Mouse (Mus musculus) forebrain, embryonic 13.5 days (tissue): ENCODE data around the gene Ninj2. TPM values are rescaled to one million over a fixed set of nuclear protein-coding genes. Genes with fewer than 3 reads are reported as not detected.
A peak's percentile ranks its signal among the peaks of the same experiment; 100 is the strongest.

ENCODE experiments used
- ATAC-seq: fragments of 200-750 bp; cut with Nextera tagmentation; 2 replicates; pipeline ENCODE4 v1.8.0; 2017
- H3K27ac ChIP-seq: fragments of 300-500 bp; sonication (generic); 2 replicates; pipeline ENCODE4 v1.5.1; 2015; ENCODE audit warnings: inconsistent platforms, mild to moderate bottlenecking, moderate library complexity
- H3K27me3 ChIP-seq: fragments of 300-500 bp; sonication (generic); 2 replicates; pipeline ENCODE4 v1.6.1; 2015; ENCODE audit warnings: mild to moderate bottlenecking, inconsistent platforms
- H3K36me3 ChIP-seq: fragments of 300-500 bp; sonication (generic); 2 replicates; pipeline ENCODE4 v1.6.1; 2015; ENCODE audit warnings: mild to moderate bottlenecking, inconsistent platforms; ENCODE audit not compliant: poor library complexity, severe bottlenecking
- H3K4me1 ChIP-seq: fragments of 300-500 bp; sonication (generic); 2 replicates; pipeline ENCODE4 v1.6.1; 2015; ENCODE audit warnings: inconsistent platforms
- H3K4me2 ChIP-seq: fragments of 300-500 bp; sonication (generic); 2 replicates; pipeline ENCODE4 v1.6.1; 2015; ENCODE audit warnings: inconsistent platforms, mild to moderate bottlenecking, moderate library complexity
- H3K4me3 ChIP-seq: fragments of 300-500 bp; sonication (generic); 2 replicates; pipeline ENCODE4 v1.5.1; 2015; ENCODE audit warnings: mild to moderate bottlenecking, inconsistent platforms
- H3K9ac ChIP-seq: fragments of 300-500 bp; sonication (generic); 2 replicates; pipeline ENCODE4 v1.6.1; 2015; ENCODE audit warnings: mild to moderate bottlenecking, inconsistent platforms
- H3K9me3 ChIP-seq: fragments of 300-500 bp; sonication (generic); replicated peaks from 2 replicates; pipeline ENCODE4 v1.6.1; 2016; ENCODE audit warnings: inconsistent platforms
- WGBS: fragments of 180-500 bp; shearing (Covaris S2); methylation state at CpG from one replicate; pipeline ENCODE4 v1.1.7; 2015; 5-methylcytosine and 5-hydroxymethylcytosine counted together
- polyA plus RNA-seq: library from polyadenylated mRNA; unstranded; fragments of >200 nt; fragmentation: Nextera tagmentation; extraction: Ambion mirVana; gene quantifications from 2 replicates; pipeline ENCODE4 v1.2.1, GENCODE M21; 2015

Gene Ninj2
- polyA plus RNA-seq, 1 experiment from 2014 or later = not detected

GRCm38 (mm10) chr6:120196837-120197236, 103.7 kb downstream of the Ninj2 start:
- Histone ChIP-seq H3K4me3 (no peak overlapping the region), H3K4me2 (no peak overlapping the region), H3K9me3 (no peaks in the 10 kb centered on the region), H3K27ac (no peak overlapping the region), H3K4me1 (peaks cover 20% of the 10 kb centered on the region), H3K36me3 (no peaks in the 10 kb centered on the region), H3K9ac (no peak overlapping the region), H3K27me3 (0 out of 2 replicates have a peak, but pooled peaks cover 3% of the 10 kb centered on the region)
- ATAC-seq = no peak
- 33% methylated on average over 2 of the region's 2 CpGs for WGBS

- Histone ChIP-seq H3K4me1 (peaks cover 25% of the 10 kb centered on the region), H3K36me3 (no peaks in the 10 kb centered on the region), H3K27me3 (0 out of 2 replicates have a peak, but pooled peaks cover 3% of the 10 kb centered on the region), H3K27ac (no peak overlapping the region), H3K4me3 (no peak overlapping the region), H3K9me3 (no peaks in the 10 kb centered on the region), H3K4me2 (no peak overlapping the region), H3K9ac (no peak overlapping the region)
- 28% methylated on average over 9 of the region's 9 CpGs for WGBS
- ATAC-seq = peak; percentile 62; the same call in 1 of the 2 replicates
Observed at GRCm38 (mm10) chr6:120197964-120198363, 104.8 kb downstream of the Ninj2 start.

- 0 out of 2 replicates have a peak, but pooled peaks cover 2% of the 10 kb centered on the region for H3K27me3 ChIP-seq
- no peak overlapping the region for H3K4me3 ChIP-seq
- H3K9ac ChIP-seq = no peak overlapping the region
- WGBS = 16% methylated on average over 9 of the region's 10 CpGs
- no peak overlapping the region for H3K4me2 ChIP-seq
- peak overlapping the region; percentile 7; the same call in 1 of the 2 replicates for H3K27ac ChIP-seq
- ATAC-seq = peak; percentile 52; the same call in 1 of the 2 replicates
- no peaks in the 10 kb centered on the region for H3K9me3 ChIP-seq
- H3K4me1 ChIP-seq = peaks cover 26% of the 10 kb centered on the region
- H3K36me3 ChIP-seq = no peaks in the 10 kb centered on the region
Observed at GRCm38 (mm10) chr6:120199638-120200394, 106.7 kb downstream of the Ninj2 start.

GRCm38 (mm10) chr6:120201956-120202355, 108.8 kb downstream of the Ninj2 start:
- no peak for ATAC-seq
- 57% methylated on average over 6 of the region's 6 CpGs for WGBS
- Histone ChIP-seq H3K36me3 (no peaks in the 10 kb centered on the region), H3K27ac (no peak overlapping the region; the same call in 1 of the 2 replicates), H3K4me1 (peaks cover 26% of the 10 kb centered on the region), H3K27me3 (no peaks in the 10 kb centered on the region), H3K9ac (0 out of 2 replicates have a peak overlapping the region, but pooled peaks have one; percentile 7), H3K4me2 (no peak overlapping the region), H3K9me3 (no peaks in the 10 kb centered on the region), H3K4me3 (no peak overlapping the region)

- ATAC-seq = peak; percentile 23; the same call in 1 of the 2 replicates
Observed at GRCm38 (mm10) chr6:120202406-120202805, 109.3 kb downstream of the Ninj2 start.

GRCm38 (mm10) chr6:120206586-120206985, 113.4 kb downstream of the Ninj2 start:
- H3K27me3 ChIP-seq = no peaks in the 10 kb centered on the region
- H3K36me3 ChIP-seq = no peaks in the 10 kb centered on the region
- H3K4me3 ChIP-seq = no peak overlapping the region
- no peaks in the 10 kb centered on the region for H3K9me3 ChIP-seq
- H3K4me2 ChIP-seq = no peak overlapping the region
- ATAC-seq = no peak
- H3K27ac ChIP-seq = no peak overlapping the region
- H3K9ac ChIP-seq = no peak overlapping the region
- 93% methylated on average over 5 of the region's 5 CpGs for WGBS
- peaks cover 15% of the 10 kb centered on the region for H3K4me1 ChIP-seq

More at GRCm38 (mm10) chr6:120202406-120202805, 109.3 kb downstream of the Ninj2 start:
- Histone ChIP-seq H3K27me3 (no peaks in the 10 kb centered on the region), H3K4me1 (peaks cover 26% of the 10 kb centered on the region), H3K36me3 (no peaks in the 10 kb centered on the region), H3K27ac (no peak overlapping the region), H3K9ac (0 out of 2 replicates have a peak overlapping the region, but pooled peaks have one; percentile 7), H3K4me2 (no peak overlapping the region), H3K4me3 (no peak overlapping the region), H3K9me3 (no peaks in the 10 kb centered on the region)
- WGBS = 42% methylated on average over 8 of the region's 8 CpGs

- H3K36me3 ChIP-seq = no peaks in the 10 kb centered on the region
- no peaks in the 10 kb centered on the region for H3K27me3 ChIP-seq
- H3K27ac ChIP-seq = no peak overlapping the region
- H3K4me3 ChIP-seq = no peak overlapping the region
- H3K4me1 ChIP-seq = no peaks in the 10 kb centered on the region
- H3K4me2 ChIP-seq = no peak overlapping the region
- no peaks in the 10 kb centered on the region for H3K9me3 ChIP-seq
- 81% methylated on average over 6 of the region's 6 CpGs for WGBS
- H3K9ac ChIP-seq = no peak overlapping the region
- no peak for ATAC-seq
Observed at GRCm38 (mm10) chr6:120211536-120211935, 118.4 kb downstream of the Ninj2 start.

- Histone ChIP-seq H3K27me3 (no peaks in the 10 kb centered on the region), H3K4me3 (no peak overlapping the region), H3K9me3 (no peaks in the 10 kb centered on the region), H3K36me3 (no peaks in the 10 kb centered on the region), H3K9ac (no peak overlapping the region), H3K4me2 (no peak overlapping the region), H3K27ac (no peak overlapping the region), H3K4me1 (no peaks in the 10 kb centered on the region)
- WGBS = 88% methylated on average over 1 of the region's 1 CpGs
- no peak for ATAC-seq
Observed at GRCm38 (mm10) chr6:120216702-120217101, 123.6 kb downstream of the Ninj2 start.

GRCm38 (mm10) chr6:120219281-120219680, 126.1 kb downstream of the Ninj2 start:
- H3K4me1 ChIP-seq = no peaks in the 10 kb centered on the region
- WGBS = 87% methylated on average over 2 of the region's 2 CpGs
- H3K9ac ChIP-seq = no peak overlapping the region
- ATAC-seq = no peak
- no peak overlapping the region for H3K4me3 ChIP-seq
- no peaks in the 10 kb centered on the region for H3K9me3 ChIP-seq
- no peak overlapping the region for H3K27ac ChIP-seq
- no peaks in the 10 kb centered on the region for H3K36me3 ChIP-seq
- H3K27me3 ChIP-seq = no peaks in the 10 kb centered on the region
- H3K4me2 ChIP-seq = no peak overlapping the region

GRCm38 (mm10) chr6:120222669-120223068, 129.5 kb downstream of the Ninj2 start:
- Histone ChIP-seq H3K36me3 (no peaks in the 10 kb centered on the region), H3K4me3 (no peak overlapping the region), H3K4me1 (no peaks in the 10 kb centered on the region), H3K9me3 (no peaks in the 10 kb centered on the region), H3K4me2 (no peak overlapping the region), H3K27me3 (no peaks in the 10 kb centered on the region), H3K9ac (no peak overlapping the region), H3K27ac (no peak overlapping the region)
- no peak for ATAC-seq
- 35% methylated on average over 6 of the region's 6 CpGs for WGBS

- ATAC-seq = no peak
- no peak overlapping the region for H3K9ac ChIP-seq
- no peaks in the 10 kb centered on the region for H3K9me3 ChIP-seq
- H3K4me1 ChIP-seq = 0 out of 2 replicates have a peak, but pooled peaks cover 6% of the 10 kb centered on the region
- H3K27me3 ChIP-seq = no peaks in the 10 kb centered on the region
- WGBS = 71% methylated on average over 6 of the region's 6 CpGs
- H3K36me3 ChIP-seq = no peaks in the 10 kb centered on the region
- H3K27ac ChIP-seq = no peak overlapping the region
- no peak overlapping the region for H3K4me2 ChIP-seq
- no peak overlapping the region for H3K4me3 ChIP-seq
Observed at GRCm38 (mm10) chr6:120225355-120225754, 132.2 kb downstream of the Ninj2 start.

- WGBS = 79% methylated on average over 7 of the region's 7 CpGs
- Histone ChIP-seq H3K27me3 (no peaks in the 10 kb centered on the region), H3K9me3 (no peaks in the 10 kb centered on the region), H3K4me1 (0 out of 2 replicates have a peak, but pooled peaks cover 10% of the 10 kb centered on the region), H3K36me3 (no peaks in the 10 kb centered on the region), H3K27ac (no peak overlapping the region), H3K9ac (no peak overlapping the region), H3K4me3 (no peak overlapping the region), H3K4me2 (no peak overlapping the region)
- no peak for ATAC-seq
Observed at GRCm38 (mm10) chr6:120227068-120227467, 133.9 kb downstream of the Ninj2 start.
